Mouse (Mus musculus) E14TG2a.4 (cell line): ENCODE measurements around the gene 1700029P11Rik.

Experiments
- H3K27me3 ChIP-seq: 2 replicates; pipeline ENCODE4 v1.6.1; 2014; ENCODE audit warnings: low read length, control low read depth; ENCODE audit not compliant: insufficient read depth
- H3K36me3 ChIP-seq: 2 replicates; pipeline ENCODE4 v1.6.1; 2014; ENCODE audit warnings: low read length, control low read depth; ENCODE audit not compliant: insufficient read depth
- H3K4me1 ChIP-seq: replicated peaks from 2 replicates; pipeline ENCODE4 v1.6.1; 2014; ENCODE audit warnings: low read depth, low read length, control low read depth
- H3K4me3 ChIP-seq: replicated peaks from 2 replicates; pipeline ENCODE4 v1.5.1; 2014; ENCODE audit warnings: mild to moderate bottlenecking, low read length
- H3K9me3 ChIP-seq: 2 replicates; pipeline ENCODE4 v1.6.1; 2014; ENCODE audit warnings: low read length, control low read depth
- CTCF ChIP-seq: conservative IDR thresholded peaks from 2 replicates; pipeline ENCODE4 v1.5.1; 2014; ENCODE audit warnings: low read length
- NANOG ChIP-seq: IDR thresholded peaks from 2 replicates; pipeline ENCODE4 v1.6.1; 2014; ENCODE audit warnings: borderline replicate concordance, low read length, mixed read lengths
- POU5F1 ChIP-seq: IDR thresholded peaks from 2 replicates; pipeline ENCODE4 v1.6.1; 2014; ENCODE audit warnings: low read length, borderline replicate concordance

The 1700029P11Rik gene

GRCm38 (mm10) chr15:82027726-82028125, 47.4 kb downstream of the 1700029P11Rik start:
- H3K36me3 ChIP-seq: peaks cover 100% of the 10 kb centered on the region
- TF ChIP-seq POU5F1 (no peak), CTCF (no peak), NANOG (no peak)
- H3K9me3 ChIP-seq: peaks cover 8% of the 10 kb centered on the region
- H3K27me3 ChIP-seq: no peaks in the 10 kb centered on the region
- H3K4me3 ChIP-seq: no peak overlapping the region
- no peaks in the 10 kb centered on the region for H3K4me1 ChIP-seq
